Mouse (Mus musculus): ENCODE measurements around the gene Olfr609. TPM values are rescaled to one million over a fixed set of nuclear protein-coding genes. Genes with fewer than 3 reads are reported as not detected.

The Olfr609 gene
- polyA plus RNA-seq, 1 experiment from 2014 or later, result not detected

Other genes starting within 250 kb of the Olfr609 start
- not detected in 2 replicates for gene Usp17ld, start 245.6 kb downstream of the Olfr609 start, polyA plus RNA-seq (2014; fragmentation: Nextera tagmentation; extraction: Ambion mirVana)
- not detected in 2 replicates for gene Olfr596, start 192.4 kb downstream of the Olfr609 start, polyA plus RNA-seq (2014; fragmentation: Nextera tagmentation; extraction: Ambion mirVana)
- not detected in 2 replicates for gene Olfr597, start 181.7 kb downstream of the Olfr609 start, polyA plus RNA-seq (2014; fragmentation: Nextera tagmentation; extraction: Ambion mirVana)
- gene Olfr598, start 174.5 kb downstream of the Olfr609 start, polyA plus RNA-seq (2014; fragmentation: Nextera tagmentation; extraction: Ambion mirVana), result not detected in 2 replicates
- gene Olfr599, start 162.1 kb downstream of the Olfr609 start, polyA plus RNA-seq (2014; fragmentation: Nextera tagmentation; extraction: Ambion mirVana), result not detected in 2 replicates
- gene Olfr600, start 148.4 kb downstream of the Olfr609 start, polyA plus RNA-seq (2014; fragmentation: Nextera tagmentation; extraction: Ambion mirVana), result not detected in 2 replicates
- not detected in 2 replicates for gene Olfr601, start 135.4 kb downstream of the Olfr609 start, polyA plus RNA-seq (2014; fragmentation: Nextera tagmentation; extraction: Ambion mirVana)
- not detected in 2 replicates for gene Olfr603, start 111.9 kb downstream of the Olfr609 start, polyA plus RNA-seq (2014; fragmentation: Nextera tagmentation; extraction: Ambion mirVana)
- not detected in 2 replicates for gene Usp17lc, start 83.0 kb downstream of the Olfr609 start, polyA plus RNA-seq (2014; fragmentation: Nextera tagmentation; extraction: Ambion mirVana)
- gene Olfr605, start 52.6 kb downstream of the Olfr609 start, polyA plus RNA-seq (2014; fragmentation: Nextera tagmentation; extraction: Ambion mirVana), result not detected in 2 replicates
- gene Olfr606, start 49.0 kb downstream of the Olfr609 start, polyA plus RNA-seq (2014; fragmentation: Nextera tagmentation; extraction: Ambion mirVana), result not detected in 2 replicates
- gene Olfr607, start 33.9 kb downstream of the Olfr609 start, polyA plus RNA-seq (2014; fragmentation: Nextera tagmentation; extraction: Ambion mirVana), result not detected in 2 replicates
- not detected in 2 replicates for gene Olfr608, start 28.2 kb downstream of the Olfr609 start, polyA plus RNA-seq (2014; fragmentation: Nextera tagmentation; extraction: Ambion mirVana)
- gene Olfr610, start 14.1 kb upstream of the Olfr609 start, polyA plus RNA-seq (2014; fragmentation: Nextera tagmentation; extraction: Ambion mirVana), result not detected in 2 replicates
- gene Olfr611, start 22.8 kb upstream of the Olfr609 start, polyA plus RNA-seq (2014; fragmentation: Nextera tagmentation; extraction: Ambion mirVana), result not detected in 2 replicates
- gene Olfr612, start 44.7 kb upstream of the Olfr609 start, polyA plus RNA-seq (2014; fragmentation: Nextera tagmentation; extraction: Ambion mirVana), result not detected in 2 replicates
- gene Olfr613, start 50.0 kb upstream of the Olfr609 start, polyA plus RNA-seq (2014; fragmentation: Nextera tagmentation; extraction: Ambion mirVana), result not detected in 2 replicates
- gene Olfr615, start 58.0 kb upstream of the Olfr609 start, polyA plus RNA-seq (2014; fragmentation: Nextera tagmentation; extraction: Ambion mirVana), result not detected in 2 replicates
- gene Olfr616, start 71.1 kb upstream of the Olfr609 start, polyA plus RNA-seq (2014; fragmentation: Nextera tagmentation; extraction: Ambion mirVana), result not detected in 2 replicates
- gene Olfr617, start 75.0 kb upstream of the Olfr609 start, polyA plus RNA-seq (2014; fragmentation: Nextera tagmentation; extraction: Ambion mirVana), result not detected in 2 replicates
- gene Olfr618, start 92.0 kb upstream of the Olfr609 start, polyA plus RNA-seq (2014; fragmentation: Nextera tagmentation; extraction: Ambion mirVana), result not detected in 2 replicates
- not detected in 2 replicates for gene Olfr619, start 102.5 kb upstream of the Olfr609 start, polyA plus RNA-seq (2014; fragmentation: Nextera tagmentation; extraction: Ambion mirVana)
- not detected in 2 replicates for gene Olfr620, start 114.5 kb upstream of the Olfr609 start, polyA plus RNA-seq (2014; fragmentation: Nextera tagmentation; extraction: Ambion mirVana)
- not detected in 2 replicates for gene Olfr622, start 144.6 kb upstream of the Olfr609 start, polyA plus RNA-seq (2014; fragmentation: Nextera tagmentation; extraction: Ambion mirVana)
- not detected in 2 replicates for gene Olfr623, start 165.6 kb upstream of the Olfr609 start, polyA plus RNA-seq (2014; fragmentation: Nextera tagmentation; extraction: Ambion mirVana)
- not detected in 2 replicates for gene Olfr624, start 173.1 kb upstream of the Olfr609 start, polyA plus RNA-seq (2014; fragmentation: Nextera tagmentation; extraction: Ambion mirVana)
- gene Olfr625-ps1, start 184.7 kb upstream of the Olfr609 start, polyA plus RNA-seq (2014; fragmentation: Nextera tagmentation; extraction: Ambion mirVana), result not detected in 2 replicates
- gene Olfr243, start 216.6 kb upstream of the Olfr609 start, polyA plus RNA-seq (2014; fragmentation: Nextera tagmentation; extraction: Ambion mirVana), result not detected in 2 replicates
- not detected in 2 replicates for gene Olfr628, start 232.3 kb upstream of the Olfr609 start, polyA plus RNA-seq (2014; fragmentation: Nextera tagmentation; extraction: Ambion mirVana)
- gene Olfr629, start 246.9 kb upstream of the Olfr609 start, polyA plus RNA-seq (2014; fragmentation: Nextera tagmentation; extraction: Ambion mirVana), result not detected in 2 replicates

Measured in forebrain, embryonic 14.5 days (tissue).